Mouse (Mus musculus) left cerebral cortex, postnatal 25 days (tissue): Measurements from ENCODE around the gene Scyl2. TPM values are rescaled to one million over a fixed set of nuclear protein-coding genes. Genes with fewer than 3 reads are reported as not detected.
A peak's percentile ranks its signal among the peaks of the same experiment; 100 is the strongest.
"Not testable (repeated sequence)": the region's sequence is repeated elsewhere in the genome, so short reads cannot be mapped to it uniquely, and the experiment has no call there.

ENCODE experiments used
- DNase-seq, 2 experiments: peaks; one replicate each; pipeline ENCODE4 v3.0.0; 2022; ENCODE audit warnings: low spot score in 2 of 2, mixed read lengths in 1 of 2
- intact Hi-C: fragments of 180-260 bp; cut with DNase I; formaldehyde crosslinking; loops from one replicate; pipeline ENCODE4 v1.15.1; 2025
- total RNA-seq, 2 experiments: library from RNA; stranded (reverse); gene quantifications; 2 replicates each; pipeline ENCODE4 v1.2.3; 2021

Gene Scyl2
- total RNA-seq, 2 experiments from 2014 or later, result 33.9 to 37.3 TPM

DNA sequence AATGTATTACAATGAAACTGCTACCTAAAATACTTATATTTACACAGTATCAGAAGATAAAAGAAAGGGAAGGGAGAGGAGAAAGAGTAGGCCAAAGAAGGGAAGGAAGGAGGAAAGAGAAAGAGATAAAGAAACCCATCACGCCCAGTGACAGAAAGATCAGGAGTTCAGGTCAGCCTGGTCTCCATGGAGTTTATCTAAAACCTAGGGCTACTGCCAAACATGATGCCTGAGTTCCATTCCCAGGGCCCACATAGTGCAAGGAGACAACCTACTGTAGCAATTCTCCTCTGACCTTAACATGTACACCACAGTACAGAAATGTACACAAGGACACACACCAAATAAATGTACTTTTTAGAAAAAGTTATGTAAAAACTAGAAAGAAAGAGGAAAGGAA lies 3.9 kb downstream of the Scyl2 start:
- intact Hi-C loops, result no loop called here
- no peak for DNase-seq

GRCm38 (mm10) chr10:89681706-89682105 lies 4.4 kb downstream of the Scyl2 start:
- intact Hi-C loops, result no loop called here
- no peak for DNase-seq

DNA sequence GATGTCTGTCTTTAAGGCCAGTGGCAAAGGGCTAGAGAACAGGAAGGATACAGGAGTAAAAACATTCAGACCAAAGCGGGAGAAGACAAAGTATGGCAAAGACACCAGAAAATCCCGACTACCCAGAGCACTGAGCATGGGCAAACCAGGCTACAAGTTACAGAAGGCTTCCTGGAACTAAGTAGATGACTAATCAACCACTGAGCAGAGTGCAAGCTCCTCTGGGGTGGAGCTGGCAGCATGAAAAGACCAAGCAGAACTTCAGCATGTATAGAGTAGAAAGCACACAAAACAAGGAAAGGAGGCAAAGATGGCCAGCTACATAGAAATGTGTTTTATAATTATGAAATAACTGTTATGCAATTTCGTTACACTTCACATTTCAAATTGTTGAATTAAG lies 5.6 kb downstream of the Scyl2 start:
- DNase-seq, result no peak
- intact Hi-C loops, result no loop called here

GRCm38 (mm10) chr10:89679448-89679847 lies 6.6 kb downstream of the Scyl2 start:
- intact Hi-C loops, result no loop called here
- no peak for DNase-seq

DNA sequence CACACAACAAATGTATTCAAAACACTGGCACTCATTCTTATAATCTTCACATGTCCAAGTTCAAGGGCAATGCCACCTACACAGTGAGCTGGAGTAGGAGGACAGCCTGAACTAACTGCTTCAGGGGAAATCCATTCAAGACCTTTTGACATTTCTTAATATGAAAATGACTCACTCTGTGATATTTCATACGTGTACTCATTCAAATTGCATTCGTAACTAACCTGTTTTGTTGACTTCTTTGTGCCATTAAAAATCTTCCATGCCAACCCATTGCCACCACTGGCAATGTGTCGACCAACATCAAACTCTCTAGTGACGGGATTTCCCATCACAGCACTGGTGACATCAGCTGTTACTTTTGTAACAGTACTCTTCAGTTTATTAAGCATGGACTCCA lies 8.0 kb downstream of the Scyl2 start:
- intact Hi-C loops, result no loop called here
- no peak for DNase-seq

DNA sequence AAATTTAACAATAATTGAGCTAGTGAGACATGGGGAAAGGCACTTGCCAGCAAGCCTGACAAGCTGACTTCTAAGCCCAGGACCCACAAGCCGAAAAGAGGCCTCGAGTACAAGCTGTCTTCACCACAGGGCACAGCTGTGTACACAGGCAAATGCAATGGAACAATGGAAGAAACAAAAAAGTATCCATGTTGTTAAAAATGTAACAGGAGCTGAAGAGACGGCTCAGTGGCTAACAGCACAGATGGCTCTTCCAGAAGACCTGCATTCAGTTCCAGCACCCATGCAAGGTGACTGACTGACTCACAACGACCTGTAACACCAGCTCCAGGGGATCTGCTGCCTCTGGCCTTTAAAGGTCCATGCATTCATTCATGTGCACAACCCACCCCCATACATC lies 9.5 kb downstream of the Scyl2 start:
- intact Hi-C loops, result no loop called here

DNA sequence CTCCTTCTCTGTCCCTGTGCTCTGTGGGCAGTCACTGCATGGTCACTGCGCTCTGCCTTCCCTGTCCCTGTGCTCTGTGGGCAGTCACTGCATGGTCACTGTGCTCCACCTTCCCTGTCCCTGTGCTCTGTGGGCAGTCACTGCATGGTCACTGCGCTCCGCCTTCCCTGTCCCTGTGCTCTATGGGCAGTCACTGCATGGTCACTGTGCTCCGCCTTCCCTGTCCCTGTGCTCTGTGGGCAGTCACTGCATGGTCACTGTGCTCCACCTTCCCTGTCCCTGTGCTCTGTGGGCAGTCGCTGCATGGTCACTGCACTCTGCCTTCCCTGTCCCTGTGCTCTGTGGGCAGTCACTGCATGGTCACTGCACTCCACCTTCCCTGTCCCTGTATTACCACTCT lies 15.7 kb downstream of the Scyl2 start:
- intact Hi-C loops, DNase-seq: not testable (repeated sequence)

More for the DNA sequence above, 9.5 kb downstream of the Scyl2 start:
- peak in 1 of 2 experiments; percentile 33 for DNase-seq

GRCm38 (mm10) chr10:89667571-89667970 lies 18.5 kb downstream of the Scyl2 start:
- intact Hi-C loops, result no loop called here
- DNase-seq, result no peak

- intact Hi-C loops, result no loop called here
- DNase-seq, result no peak
Measured at GRCm38 (mm10) chr10:89665679-89666078, 20.4 kb downstream of the Scyl2 start.

DNA sequence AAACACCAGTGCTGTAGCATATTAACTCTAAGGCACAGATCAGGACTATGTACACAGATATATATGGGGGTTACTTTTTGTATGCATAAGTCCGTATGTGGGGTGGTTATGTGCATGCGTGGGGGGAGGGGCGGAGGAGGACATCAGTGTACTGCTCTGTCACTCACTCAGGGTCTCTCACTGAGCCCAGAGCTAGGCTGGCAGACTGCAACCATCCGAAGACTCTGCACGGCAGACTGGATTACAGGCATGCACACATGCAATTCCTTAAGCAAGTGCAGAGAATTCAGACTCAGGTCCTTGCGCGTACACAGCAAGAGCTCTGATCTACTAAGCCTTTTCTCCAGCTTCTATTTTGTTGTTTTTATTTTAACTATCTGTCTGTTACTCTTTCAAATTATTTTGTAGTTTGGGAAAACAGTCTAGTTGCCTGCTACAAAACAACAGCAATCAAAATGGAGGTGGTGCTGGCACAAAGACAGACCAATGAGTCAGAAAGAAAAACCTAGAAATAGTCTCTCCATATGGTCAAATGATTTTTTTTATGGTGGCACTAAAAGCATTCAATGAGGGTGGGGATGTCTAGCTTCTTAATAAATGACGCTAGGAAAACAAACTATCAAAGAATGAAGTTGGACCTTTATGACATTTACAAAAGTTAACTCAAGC lies 21.0 kb downstream of the Scyl2 start:
- intact Hi-C loops, result no loop called here
- DNase-seq, result peak in 1 of 2 experiments; percentile 35

GRCm38 (mm10) chr10:89656366-89656765 lies 29.7 kb downstream of the Scyl2 start:
- intact Hi-C loops, result no loop called here
- peak in 1 of 2 experiments; percentile 58 for DNase-seq

DNA sequence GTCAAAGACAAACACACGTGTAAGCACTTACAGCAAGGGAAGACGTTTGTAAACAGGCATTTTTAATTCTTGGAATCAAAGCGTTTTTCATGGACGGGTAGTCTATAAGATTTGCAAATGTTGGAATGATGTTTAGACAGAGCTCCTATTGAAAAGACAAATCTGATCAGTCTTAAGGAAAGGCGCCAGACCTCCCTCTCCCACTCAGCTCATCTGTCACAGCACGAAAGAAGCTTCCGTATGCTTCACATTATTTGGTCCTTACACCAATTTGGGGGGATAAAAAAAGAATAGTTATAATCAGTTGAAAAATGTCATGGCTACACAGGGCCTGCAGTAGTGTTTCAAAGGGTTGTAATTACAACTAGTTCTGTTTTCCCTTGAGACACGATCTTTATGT lies 33.2 kb downstream of the Scyl2 start:
- intact Hi-C loops, result no loop called here
- peak in 1 of 2 experiments; percentile 35 for DNase-seq

- intact Hi-C loops, result no loop called here
- no peak for DNase-seq
Measured at GRCm38 (mm10) chr10:89651691-89652090, 34.4 kb downstream of the Scyl2 start.

- intact Hi-C loops, result no loop called here
- DNase-seq, result no peak
Measured at GRCm38 (mm10) chr10:89646918-89647317, 39.2 kb downstream of the Scyl2 start.

DNA sequence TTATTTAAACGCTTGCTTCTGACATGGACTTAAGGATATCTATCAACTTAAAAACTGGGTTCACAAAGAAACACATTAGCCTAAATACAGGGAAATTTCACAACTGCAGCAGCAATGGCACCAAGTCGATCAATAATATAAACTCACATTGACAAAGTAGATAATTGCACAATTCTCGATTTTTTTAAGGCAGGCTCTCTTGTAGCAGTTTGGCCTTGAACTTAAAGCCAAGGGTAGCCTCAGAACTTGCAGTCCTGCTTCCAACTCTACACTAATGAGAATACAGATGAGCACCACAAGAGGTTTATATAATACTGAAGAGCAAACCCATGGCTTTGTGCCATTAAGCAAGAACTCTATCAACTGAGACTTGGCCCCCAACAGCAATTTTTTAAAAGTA lies 49.1 kb downstream of the Scyl2 start:
- intact Hi-C loops, result no loop called here

GRCm38 (mm10) chr10:89635018-89635417 lies 51.1 kb downstream of the Scyl2 start:
- DNase-seq, result peak in 1 of 2 experiments; percentile 65
- intact Hi-C loops, result no loop called here

More for the DNA sequence above, 49.1 kb downstream of the Scyl2 start:
- no peak for DNase-seq

DNA sequence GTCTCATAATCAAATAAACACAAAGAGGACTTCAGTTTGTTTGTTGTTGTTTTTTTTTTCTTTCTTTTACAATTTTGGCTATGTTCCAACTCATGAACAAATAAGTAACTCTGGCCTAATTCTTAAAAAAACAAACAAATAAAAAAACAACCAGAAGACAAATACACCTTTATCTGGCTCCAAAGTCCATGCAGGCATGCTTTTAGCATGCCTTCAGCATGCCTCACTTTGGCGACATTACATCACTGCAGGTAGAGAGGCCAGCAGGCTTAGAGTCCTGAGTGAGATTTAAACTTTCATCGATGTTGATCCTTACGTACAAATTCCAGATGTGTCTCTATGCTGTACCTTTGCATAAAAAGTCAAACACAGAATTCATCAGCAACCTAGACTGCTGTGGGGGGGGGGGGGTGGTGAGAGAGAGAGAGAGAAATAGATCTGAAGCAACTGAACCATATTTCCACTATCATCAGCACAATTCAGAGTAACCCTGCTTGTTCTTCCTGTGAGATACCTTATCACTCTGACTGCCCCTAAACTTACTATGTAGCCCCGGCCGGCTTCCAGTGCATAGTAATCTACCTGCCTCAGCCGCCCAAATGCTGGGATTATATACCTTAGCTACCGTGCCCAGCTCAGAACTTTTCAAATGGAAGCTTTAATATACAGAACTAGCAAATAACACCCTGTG lies 52.2 kb downstream of the Scyl2 start:
- intact Hi-C loops, result no loop called here
- no peak for DNase-seq

DNA sequence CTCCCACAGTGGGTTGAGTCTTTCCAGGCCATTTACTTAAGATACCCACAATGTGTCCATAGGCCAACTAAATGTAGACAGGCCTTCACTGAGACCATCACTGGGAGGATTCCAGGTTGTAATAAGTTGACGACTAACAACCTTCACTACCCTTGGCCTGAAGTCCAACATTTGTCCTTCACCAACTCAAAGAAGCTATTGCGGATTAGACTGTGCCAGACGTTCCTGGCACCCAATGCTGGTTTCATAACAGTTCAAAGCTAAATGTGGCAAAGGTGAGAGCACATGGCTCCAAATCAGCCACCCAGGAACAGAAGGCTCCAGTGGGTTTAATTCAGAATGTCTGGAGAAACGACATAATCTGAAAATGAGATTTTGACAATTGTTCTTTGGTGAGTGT lies 53.0 kb downstream of the Scyl2 start:
- DNase-seq, result no peak
- intact Hi-C loops, result no loop called here

DNA sequence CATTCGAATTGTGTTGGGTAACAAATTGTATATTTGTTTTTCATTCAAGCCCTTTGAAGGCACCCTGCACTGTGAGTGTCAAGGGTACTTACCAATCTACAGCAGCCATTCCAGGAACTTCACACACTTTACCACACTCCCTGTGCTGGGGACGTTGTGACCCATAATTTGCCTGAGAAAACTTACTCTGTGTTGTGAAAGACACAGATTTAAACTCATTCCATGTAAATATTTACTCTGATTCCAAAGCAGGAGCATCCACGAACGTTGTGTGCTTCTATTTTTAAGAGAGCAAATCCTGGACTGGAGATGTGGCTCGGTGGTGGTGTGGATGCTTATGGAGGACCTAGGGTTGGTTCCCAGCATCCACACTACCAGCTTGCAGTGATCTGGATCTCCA lies 54.3 kb downstream of the Scyl2 start:
- intact Hi-C loops, result no loop called here
- no peak for DNase-seq

GRCm38 (mm10) chr10:89630564-89630963 lies 55.5 kb downstream of the Scyl2 start:
- no peak for DNase-seq
- intact Hi-C loops, result loop anchor here (1.0 kb wide), 2 partner anchors 168 to 303 kb away; no protein-coding TSS in a partner anchor

- intact Hi-C loops, result loop anchor here (1.0 kb wide), 2 partner anchors 168 to 303 kb away; no protein-coding TSS in a partner anchor
- DNase-seq, result peak; percentile 59 to 86
Measured at GRCm38 (mm10) chr10:89630052-89630451, 56.0 kb downstream of the Scyl2 start.
